Mouse (Mus musculus): ENCODE measurements around the gene Ly6c2. TPM values are rescaled to one million over a fixed set of nuclear protein-coding genes. Genes with fewer than 3 reads are reported as not detected.

The Ly6c2 gene
- polyA plus RNA-seq, 1 experiment, result 5.1 TPM

Other genes with a start within 250 kb of the Ly6c2 start
- gene 2010109I03Rik, start 214.9 kb downstream of the Ly6c2 start, polyA plus RNA-seq (2012; rRNA removed), result 0.03 and 0.07 TPM in 2 replicates
- 0.19 and 0.63 TPM in 2 replicates for gene Ly6i, start 128.5 kb downstream of the Ly6c2 start, polyA plus RNA-seq (2012; rRNA removed)
- gene Ly6a, start 113.9 kb downstream of the Ly6c2 start, polyA plus RNA-seq (2012; rRNA removed), result 449 and 505 TPM in 2 replicates
- gene Ly6c1, start 63.1 kb downstream of the Ly6c2 start, polyA plus RNA-seq (2012; rRNA removed), result 195 and 212 TPM in 2 replicates
- gene Ly6g, start 43.3 kb upstream of the Ly6c2 start, polyA plus RNA-seq (2012; rRNA removed), result not detected in 2 replicates
- gene BC025446, start 104.4 kb upstream of the Ly6c2 start, polyA plus RNA-seq (2012; rRNA removed), result 0.08 and 0.16 TPM in 2 replicates
- not detected in 2 replicates for gene Ly6f, start 156.5 kb upstream of the Ly6c2 start, polyA plus RNA-seq (2012; rRNA removed)